Mouse (Mus musculus) olfactory bulb, adult 2 months (tissue): ENCODE measurements around the gene Mlec. TPM values are rescaled to one million over a fixed set of nuclear protein-coding genes. Genes with fewer than 3 reads are reported as not detected.

Source experiments
- H3K27ac ChIP-seq: fragments of 200-500 bp; 2 replicates; pipeline ENCODE4 v1.5.1; 2012; ENCODE audit warnings: low read depth, low read length; ENCODE audit not compliant: insufficient read depth
- H3K4me1 ChIP-seq: fragments of 200-500 bp; 2 replicates; pipeline ENCODE4 v1.6.1; 2012; ENCODE audit warnings: low read length; ENCODE audit not compliant: control insufficient read depth, insufficient read depth
- H3K4me3 ChIP-seq: fragments of 200-500 bp; 2 replicates; pipeline ENCODE4 v1.5.1; 2012; ENCODE audit warnings: mild to moderate bottlenecking, low read depth, low read length, moderate library complexity; ENCODE audit not compliant: insufficient read depth
- CTCF ChIP-seq: fragments of 200-500 bp; IDR thresholded peaks from 2 replicates; pipeline ENCODE4 v1.5.1; 2012; ENCODE audit warnings: low read depth, mild to moderate bottlenecking, low read length, moderate library complexity; ENCODE audit not compliant: insufficient read depth
- POLR2A ChIP-seq: fragments of 200-500 bp; IDR thresholded peaks from 2 replicates; pipeline ENCODE4 v1.6.1; 2012; ENCODE audit warnings: mild to moderate bottlenecking, low read depth, low read length, moderate library complexity; ENCODE audit not compliant: insufficient read depth
- WGBS: fragments of 180-500 bp; shearing (Covaris S2); methylation state at CpG from one replicate; pipeline ENCODE4 v1.1.7; 2018; 5-methylcytosine and 5-hydroxymethylcytosine counted together
- polyA plus RNA-seq: library from polyadenylated mRNA; stranded (reverse); fragments of >200 nt; gene quantifications from 2 replicates; pipeline ENCODE4 v1.2.4, GENCODE M21; 2012; ENCODE audit warnings: low replicate concordance; ENCODE audit not compliant: missing spikeins, insufficient read depth, insufficient read length

The Mlec gene
- polyA plus RNA-seq, 1 experiment, result not detected

- no peak overlapping the region for H3K27ac ChIP-seq
- 53% methylated on average over 5 of the region's 5 CpGs for WGBS
- H3K4me1 ChIP-seq, result peaks cover 10% of the 10 kb centered on the region
- TF ChIP-seq CTCF, result no peak
- no peak for TF ChIP-seq POLR2A
- H3K4me3 ChIP-seq, result no peak overlapping the region
Observed at GRCm38 (mm10) chr5:115099530-115099929, 58.4 kb downstream of the Mlec start.

- Histone ChIP-seq H3K4me1 (peaks cover 10% of the 10 kb centered on the region), H3K4me3 (no peak within 1 kb of the TSS), H3K27ac (no peak within 1 kb of the TSS)
- TF ChIP-seq POLR2A (no peak), CTCF (no peak)
- WGBS, result 94% methylated on average over 8 of the region's 8 CpGs
Observed at GRCm38 (mm10) chr5:115098195-115098594, 59.8 kb downstream of the Mlec start, which contains the start of gene Gm10401. TSS of gene Gm10401 (minus strand) at chr5:115098295.

Other genes with a start within 250 kb of the Mlec start
- gene Oasl1, start 234.9 kb downstream of the Mlec start, polyA plus RNA-seq, result not detected in 2 replicates
- gene 2210016L21Rik, start 216.0 kb downstream of the Mlec start, polyA plus RNA-seq, result not detected in 2 replicates
- not detected in 2 replicates for gene Hnf1a, start 187.1 kb downstream of the Mlec start, polyA plus RNA-seq
- not detected in 2 replicates for gene Sppl3, start 147.0 kb downstream of the Mlec start, polyA plus RNA-seq
- not detected in 2 replicates for gene Gm10401, start 59.9 kb downstream of the Mlec start, polyA plus RNA-seq
- gene Acads, start 38.8 kb downstream of the Mlec start, polyA plus RNA-seq, result not detected in 2 replicates
- not detected in 2 replicates for gene Unc119b, start 23.2 kb downstream of the Mlec start, polyA plus RNA-seq
- gene Cabp1, start 36.2 kb upstream of the Mlec start, polyA plus RNA-seq, result not detected in 2 replicates
- not detected in 2 replicates for gene Pop5, start 77.7 kb upstream of the Mlec start, polyA plus RNA-seq
- 496 TPM in 1 of 2 replicates, not detected in the other for gene Rnf10, start 114.7 kb upstream of the Mlec start, polyA plus RNA-seq
- not detected in 2 replicates for gene Coq5, start 121.5 kb upstream of the Mlec start, polyA plus RNA-seq
- gene Dynll1, start 142.8 kb upstream of the Mlec start, polyA plus RNA-seq, result 797 TPM in 1 of 2 replicates, not detected in the other
- gene Srsf9, start 169.0 kb upstream of the Mlec start, polyA plus RNA-seq, result not detected in 2 replicates
- not detected in 2 replicates for gene Gatc, start 183.0 kb upstream of the Mlec start, polyA plus RNA-seq
- gene Triap1, start 183.0 kb upstream of the Mlec start, polyA plus RNA-seq, result not detected in 2 replicates
- gene Cox6a1, start 190.8 kb upstream of the Mlec start, polyA plus RNA-seq, result not detected in 2 replicates